Mouse (Mus musculus) adrenal gland, postnatal 10 days (tissue): ENCODE measurements around the gene Stat3. TPM values are rescaled to one million over a fixed set of nuclear protein-coding genes. Genes with fewer than 3 reads are reported as not detected.
A peak's percentile ranks its signal among the peaks of the same experiment; 100 is the strongest.

ENCODE experiments used
- DNase-seq: peaks from one replicate; pipeline ENCODE4 v3.0.0; 2021; ENCODE audit warnings: mixed read lengths
- total RNA-seq, 2 experiments: library from RNA; stranded (reverse); gene quantifications; 2 replicates each; pipeline ENCODE4 v1.2.3; 2021

Gene Stat3
- total RNA-seq, 2 experiments from 2014 or later: 68.2 to 75.6 TPM

DNA sequence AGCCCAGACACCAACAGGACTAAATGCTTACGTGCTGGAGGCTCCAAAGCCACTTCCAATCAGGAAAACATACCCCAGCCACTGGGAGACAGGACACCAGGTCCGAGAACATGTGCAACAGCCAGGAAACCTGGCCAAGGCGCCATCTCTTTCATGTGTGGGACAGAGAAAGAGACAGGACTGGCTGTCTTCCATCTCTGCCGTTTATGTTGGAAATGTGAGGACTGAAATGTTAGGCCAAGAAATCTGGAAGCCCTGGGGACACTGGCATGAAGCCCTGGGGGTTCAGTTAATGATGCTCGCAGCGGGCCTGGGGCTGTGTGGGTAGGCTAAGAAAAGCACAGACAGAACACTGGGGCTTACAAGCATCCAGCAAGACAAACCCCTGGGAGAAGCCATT is 48.9 kb downstream of the Stat3 start:
- DNase-seq: no peak

DNA sequence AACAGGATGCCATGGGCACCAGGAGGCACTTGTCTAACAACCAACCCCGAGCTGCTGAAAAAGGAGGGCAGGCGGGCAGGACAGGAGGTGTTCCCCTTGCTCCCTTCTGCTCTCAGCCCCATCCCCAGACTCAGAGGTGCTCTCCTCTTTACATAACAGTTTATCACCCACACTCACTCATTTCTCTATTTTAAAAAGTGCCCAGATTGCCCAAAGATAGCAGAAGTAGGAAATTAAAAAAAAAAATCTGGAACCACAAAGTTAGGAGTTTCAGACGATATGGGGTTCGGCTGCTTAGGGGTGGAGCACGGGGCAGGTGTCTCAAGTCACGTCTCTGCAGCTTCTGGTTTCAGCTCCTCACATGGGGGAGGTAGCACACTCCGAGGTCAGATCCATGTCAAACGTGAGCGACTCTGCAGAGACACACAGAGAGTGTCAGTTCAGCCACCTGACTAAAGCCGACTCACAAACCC is 51.0 kb downstream of the Stat3 start:
- DNase-seq: no peak

DNA sequence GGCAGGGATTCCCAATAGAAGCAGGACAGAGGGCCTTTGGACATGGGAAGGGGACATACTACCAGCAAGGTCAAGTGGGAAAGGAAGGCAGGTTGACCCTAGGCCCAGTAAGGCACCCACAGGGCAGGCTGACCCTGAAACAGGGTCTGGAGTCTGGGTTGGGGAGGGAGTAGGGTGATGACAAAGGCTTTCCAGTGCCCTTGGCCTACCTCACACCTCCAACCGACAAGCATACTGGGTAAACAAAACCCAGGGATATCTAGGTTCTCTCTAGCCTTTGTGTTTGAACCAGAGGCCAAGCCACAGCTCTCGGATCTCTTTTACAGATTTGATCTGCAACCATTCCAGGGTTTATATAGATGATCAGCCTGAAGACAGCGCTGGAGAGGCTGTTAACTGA is 51.6 kb downstream of the Stat3 start:
- DNase-seq: peak; percentile 44

DNA sequence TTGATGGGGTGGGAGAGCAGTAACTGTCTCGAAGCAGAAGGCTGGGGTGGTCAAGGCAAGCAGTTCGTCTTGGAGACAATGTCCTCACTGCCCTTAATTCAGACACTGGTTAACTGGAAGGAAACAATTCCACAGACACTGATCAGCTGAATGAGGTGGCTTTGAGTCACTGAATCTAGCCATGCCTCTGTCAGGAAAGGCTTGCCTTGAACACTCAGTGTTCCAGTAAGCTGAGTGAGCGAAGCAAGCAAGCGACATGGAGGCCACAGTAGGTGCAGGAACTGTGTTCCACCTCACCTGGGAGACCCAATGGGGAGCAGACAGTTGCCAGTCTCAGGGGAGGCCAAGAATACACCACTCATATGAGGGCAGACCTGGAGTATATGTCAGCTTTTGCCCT is 52.1 kb downstream of the Stat3 start:
- no peak for DNase-seq

DNA sequence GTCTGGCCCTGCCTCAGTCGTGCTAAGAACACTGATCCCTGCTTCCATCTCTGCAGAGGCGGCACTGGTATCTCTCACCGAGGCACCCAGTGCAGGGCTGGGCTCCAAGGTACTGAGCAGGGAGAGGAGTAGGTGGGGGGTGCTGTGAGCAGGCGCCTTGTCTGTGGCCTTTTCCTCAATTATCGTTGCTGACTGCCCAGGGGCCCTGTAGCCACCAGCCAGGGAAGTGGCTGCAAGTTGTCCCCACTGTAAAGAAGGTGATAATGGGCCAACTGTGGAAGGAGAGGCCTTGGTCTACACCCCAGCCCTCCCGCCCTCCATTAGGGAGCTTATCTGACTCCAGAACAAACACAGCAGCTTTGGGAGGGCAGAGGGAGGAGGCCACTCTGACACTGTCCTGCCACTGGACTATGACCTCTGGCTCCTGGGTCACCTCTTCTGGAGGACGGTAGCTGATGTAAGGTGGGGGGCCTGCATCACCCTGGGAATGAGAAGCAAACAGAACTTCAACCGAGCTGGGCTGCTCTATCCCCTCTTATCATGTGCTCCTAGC is 53.1 kb downstream of the Stat3 start:
- no peak for DNase-seq

DNA sequence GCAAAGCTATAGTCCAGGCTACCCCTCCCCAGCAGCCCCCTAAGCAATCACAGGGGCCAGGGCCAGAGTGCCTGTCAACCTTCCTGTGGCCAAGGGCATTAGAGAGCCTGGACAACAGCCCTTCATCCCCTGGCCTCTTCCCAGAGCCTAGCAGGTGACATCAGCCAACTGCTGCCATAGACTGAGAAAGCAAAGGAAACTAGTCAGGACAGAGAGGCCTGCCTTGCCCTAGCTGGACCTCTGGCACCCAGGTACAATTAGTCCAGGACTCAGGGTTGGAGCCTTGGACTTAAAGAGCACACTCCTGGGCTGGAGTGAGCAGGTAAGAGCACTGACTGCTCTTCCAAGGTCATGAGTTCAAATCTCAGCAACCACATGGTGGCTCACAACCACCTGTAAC is 53.9 kb downstream of the Stat3 start:
- no peak for DNase-seq

DNA sequence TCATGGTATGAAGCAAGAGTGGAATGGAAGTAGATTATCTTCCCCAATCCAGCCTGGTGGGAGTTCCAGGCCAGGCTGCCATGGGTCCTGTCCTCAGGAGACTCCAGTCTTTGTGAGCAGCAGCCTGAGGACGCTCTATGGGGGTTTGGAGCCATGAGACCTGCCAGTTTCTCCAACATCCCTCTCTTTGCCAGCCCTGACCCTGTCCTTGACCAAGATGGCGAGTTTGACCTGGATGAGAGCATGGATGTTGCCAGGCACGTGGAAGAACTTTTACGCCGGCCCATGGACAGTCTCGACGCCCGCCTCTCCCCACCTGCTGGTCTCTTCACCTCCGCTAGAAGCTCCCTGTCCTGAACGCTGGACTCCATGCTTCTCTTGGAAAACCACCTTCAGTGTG is 55.7 kb downstream of the Stat3 start:
- DNase-seq: no peak

DNA sequence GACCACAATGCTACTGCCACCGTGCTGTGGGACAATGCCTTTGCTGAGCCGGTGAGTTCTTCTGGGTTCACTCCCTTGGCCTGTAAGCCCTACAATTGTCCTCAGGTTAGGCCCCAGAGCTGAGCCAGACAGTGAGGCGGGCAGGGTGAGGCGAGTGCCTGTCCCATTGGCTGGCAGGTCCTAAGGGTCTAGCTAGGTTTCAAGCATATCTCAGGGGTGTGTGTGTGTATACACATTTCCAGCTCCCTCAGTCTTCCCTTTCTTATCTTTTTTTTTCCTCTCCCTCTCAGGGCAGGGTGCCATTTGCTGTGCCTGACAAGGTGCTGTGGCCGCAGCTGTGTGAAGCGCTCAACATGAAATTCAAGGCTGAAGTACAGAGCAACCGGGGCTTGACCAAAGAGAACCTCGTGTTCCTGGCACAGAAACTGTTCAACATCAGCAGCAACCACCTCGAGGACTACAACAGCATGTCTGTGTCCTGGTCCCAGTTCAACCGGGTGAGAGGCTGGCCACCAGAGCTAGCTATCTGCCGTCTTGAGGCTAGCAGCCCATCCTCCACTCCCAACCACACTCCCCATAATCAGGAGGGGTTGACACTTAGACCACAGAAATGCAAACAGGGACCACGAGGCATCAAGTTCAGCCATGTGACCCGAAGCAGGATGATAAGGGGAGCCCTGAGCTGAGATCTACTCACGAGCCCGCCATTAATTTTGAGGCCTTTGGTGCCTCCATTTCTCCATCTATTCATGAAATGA is 59.8 kb downstream of the Stat3 start:
- no peak for DNase-seq

DNA sequence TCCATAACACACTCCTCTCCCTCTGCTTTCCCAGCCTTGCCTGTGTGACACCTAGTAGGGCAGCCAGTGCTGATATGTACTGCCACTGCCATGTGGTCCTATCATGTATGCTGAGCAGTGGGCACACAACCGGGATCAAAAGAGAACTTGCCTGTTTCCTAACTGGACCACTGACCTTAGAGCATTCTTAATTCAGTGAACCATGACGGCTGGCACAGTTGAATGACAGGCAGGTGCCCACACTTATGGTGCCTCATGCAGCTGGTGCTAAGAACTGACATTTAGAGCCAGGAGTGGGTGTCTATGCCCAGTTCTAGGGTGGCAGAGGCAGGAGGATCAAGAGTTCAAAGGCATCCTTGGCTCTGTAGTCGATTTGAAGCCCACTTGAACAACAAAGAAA is 63.6 kb downstream of the Stat3 start:
- no peak for DNase-seq

DNA sequence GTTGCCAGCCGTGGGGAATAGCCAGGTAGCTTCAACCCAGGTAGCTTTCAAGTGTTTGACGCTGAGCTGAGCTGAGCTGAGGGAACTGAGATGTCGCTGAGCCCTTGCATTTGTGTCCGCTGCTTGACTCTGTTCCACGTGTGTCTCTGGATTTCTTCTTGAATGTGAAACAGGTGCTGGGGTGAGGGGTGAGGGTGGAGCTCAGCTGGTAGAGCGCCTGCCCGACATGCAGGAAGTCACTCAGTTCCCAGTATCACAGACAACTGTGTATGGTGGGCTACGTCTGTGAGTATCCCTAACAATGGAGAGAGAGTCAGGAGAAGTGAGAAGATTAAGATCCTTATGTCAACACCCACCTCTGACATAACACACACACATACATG is 68.4 kb downstream of the Stat3 start:
- no peak for DNase-seq

DNA sequence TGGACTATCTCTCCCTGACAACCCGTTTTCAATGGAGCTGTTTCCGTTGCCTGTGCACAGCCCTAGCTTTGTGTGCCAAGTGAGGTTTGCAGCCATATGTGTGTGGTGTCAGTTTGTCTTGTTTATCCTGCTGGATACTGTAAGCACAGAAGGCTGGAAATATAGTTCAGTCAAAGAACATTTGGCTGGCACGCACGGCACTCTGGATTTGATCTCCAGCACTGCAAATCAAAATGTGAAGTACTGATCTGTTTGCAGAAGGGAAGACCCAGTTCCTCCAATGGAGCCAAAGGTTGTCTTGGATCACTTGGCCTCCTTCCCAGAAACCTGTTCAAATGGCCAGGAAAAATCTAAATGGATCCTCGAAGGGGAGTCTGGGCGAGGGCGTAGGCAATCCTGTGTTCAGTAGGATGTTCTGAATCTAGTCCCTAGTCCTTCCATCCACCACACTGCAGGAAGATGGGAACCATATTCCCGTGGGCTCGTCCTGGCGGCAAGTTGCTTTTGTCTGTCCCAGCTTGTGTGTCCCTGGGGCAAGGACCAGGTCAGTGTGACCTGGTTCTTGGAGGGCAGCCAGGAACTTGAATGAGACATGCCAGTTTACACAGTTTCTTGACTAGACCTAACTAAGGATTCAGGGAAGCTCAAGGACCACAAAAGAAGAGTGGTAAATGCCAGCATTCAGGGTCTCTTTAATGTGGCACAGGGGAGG is 68.9 kb downstream of the Stat3 start:
- peak; percentile 75 for DNase-seq

DNA sequence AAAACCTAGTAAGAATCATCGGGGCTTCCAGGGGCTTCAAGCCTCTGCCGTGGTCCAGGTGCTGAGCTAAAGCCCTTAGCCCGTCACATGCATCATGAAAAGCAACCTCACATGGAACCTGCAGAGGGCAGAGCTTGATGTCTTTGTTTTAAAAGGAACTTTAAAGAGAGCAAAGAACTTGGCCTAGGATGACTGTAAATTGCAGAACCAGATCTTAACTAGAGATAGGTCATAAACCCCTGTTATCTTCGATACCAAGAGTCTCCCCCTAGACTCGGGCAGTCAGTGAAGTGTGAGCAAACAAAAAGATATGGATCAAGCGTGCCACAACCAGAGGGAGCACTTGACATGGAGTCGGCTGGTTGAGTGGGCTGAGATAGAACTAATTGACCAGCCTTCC is 73.7 kb downstream of the Stat3 start:
- no peak for DNase-seq

DNA sequence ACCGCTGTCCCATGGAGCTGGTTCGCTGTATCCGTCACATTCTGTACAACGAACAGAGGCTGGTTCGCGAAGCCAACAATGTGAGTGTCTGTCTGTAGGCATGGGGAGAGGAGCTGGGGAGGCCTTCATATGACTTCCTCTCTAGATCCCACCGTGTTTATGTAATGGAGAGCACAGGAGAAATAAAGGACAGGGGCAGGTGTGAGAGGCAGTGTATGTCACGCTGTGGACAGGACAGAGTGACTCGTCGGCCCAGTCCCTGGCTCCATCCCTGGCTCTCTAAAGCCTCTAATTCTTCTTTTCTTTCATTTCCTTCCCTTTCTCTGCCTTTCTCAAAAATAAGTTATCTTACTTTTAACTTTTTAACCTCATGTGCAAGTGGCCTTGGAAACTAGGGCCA is 76.2 kb downstream of the Stat3 start:
- no peak for DNase-seq

DNA sequence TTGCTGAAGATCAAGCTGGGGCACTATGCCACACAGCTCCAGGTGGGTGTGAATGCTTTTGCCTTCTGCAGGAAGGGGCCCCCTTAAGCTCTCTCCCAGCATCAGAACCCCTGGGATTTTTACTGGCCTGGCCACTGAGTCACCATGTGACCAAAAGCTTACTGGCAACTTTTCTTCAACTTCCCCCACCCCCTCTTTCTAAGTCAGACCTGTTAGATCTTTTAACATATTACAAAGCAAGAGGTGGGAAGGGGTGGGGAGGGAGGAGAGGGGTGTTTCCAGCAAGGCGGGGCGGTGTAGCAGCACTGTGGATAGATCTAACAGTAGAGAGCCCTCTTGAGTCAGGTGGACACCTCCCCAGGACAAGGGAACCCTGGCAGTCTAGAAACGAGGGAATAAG is 77.5 kb downstream of the Stat3 start:
- DNase-seq: no peak

DNA sequence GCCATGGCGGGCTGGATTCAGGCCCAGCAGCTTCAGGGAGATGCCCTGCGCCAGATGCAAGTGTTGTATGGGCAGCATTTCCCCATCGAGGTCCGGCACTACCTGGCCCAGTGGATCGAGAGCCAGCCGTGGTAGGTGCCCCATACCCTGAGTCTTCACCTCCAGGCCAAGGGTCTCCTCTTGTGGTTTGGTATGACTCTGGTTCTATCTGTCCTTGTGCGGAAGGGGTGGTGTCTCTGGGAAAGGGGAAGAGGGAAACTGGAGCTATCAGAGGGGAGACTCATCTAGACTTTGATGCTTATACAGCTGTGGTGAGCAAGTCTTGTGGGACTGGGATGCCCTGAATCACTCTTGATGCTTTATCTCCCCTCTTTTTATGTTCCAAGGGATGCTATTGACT is 78.0 kb downstream of the Stat3 start:
- no peak for DNase-seq

DNA sequence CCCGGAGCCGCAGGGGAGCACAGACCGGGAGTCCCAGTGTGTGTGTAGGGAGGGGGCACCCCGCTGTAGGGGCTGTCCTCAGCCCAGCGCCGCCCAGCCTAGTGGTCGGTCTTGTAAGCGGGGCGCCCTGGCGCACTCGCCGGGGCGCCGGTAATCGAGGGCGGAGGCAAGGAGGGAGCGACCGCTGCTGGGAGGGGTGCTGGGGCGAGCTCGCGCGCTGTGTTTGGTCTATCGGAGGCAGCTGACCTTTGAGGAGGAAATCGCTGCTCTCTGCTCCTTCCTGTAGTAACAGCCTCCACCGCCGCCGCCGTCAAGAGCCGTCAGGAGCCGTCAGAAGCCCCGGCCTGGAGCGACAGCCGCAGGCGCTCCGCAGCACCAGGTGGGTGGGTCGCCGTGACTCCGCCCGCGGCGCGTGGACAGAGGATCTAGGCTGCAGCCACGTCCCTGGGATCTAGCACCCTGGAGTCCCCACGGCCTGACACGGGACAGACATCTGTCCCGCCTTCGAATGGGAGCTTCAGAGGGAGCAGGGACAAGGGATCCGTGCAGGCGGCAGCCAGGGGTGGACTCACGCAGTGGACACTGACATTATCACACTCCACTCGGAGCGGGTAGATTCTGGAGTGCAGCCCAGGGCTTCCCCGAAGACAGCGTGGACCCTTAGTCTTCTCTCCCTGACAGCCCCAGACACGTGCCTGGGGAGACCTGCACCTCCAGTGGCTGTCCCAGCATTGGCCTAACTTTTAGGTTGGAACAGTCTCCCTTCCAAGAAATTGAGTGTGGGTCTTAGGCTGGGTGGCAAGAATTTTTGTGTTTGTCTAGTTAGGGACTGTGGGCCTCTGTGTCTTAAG is 78.9 kb downstream of the Stat3 start:
- DNase-seq: peak; percentile 91

DNA sequence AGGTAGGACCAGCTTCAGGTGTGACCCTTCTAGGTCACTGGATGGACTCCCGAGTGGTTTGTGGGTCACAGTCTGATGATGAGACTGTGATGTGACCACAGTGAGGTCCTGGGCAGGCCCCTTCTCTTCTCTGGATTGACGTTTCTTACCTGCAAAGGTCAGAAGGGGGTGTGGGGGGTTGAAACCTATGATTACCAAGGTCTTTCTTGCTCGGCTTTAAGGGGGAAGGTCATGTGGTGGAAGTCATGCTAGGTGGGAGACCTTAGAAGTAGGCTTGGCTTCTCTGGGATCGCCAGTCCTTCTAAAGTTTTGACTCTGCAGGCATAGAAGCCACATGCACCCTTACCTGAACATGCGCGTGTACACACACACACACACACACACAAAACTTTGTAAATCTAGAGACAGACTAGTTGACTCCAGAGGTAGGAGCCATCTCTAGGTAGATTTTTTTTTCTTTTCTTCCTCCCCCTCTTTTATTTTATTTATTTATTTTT is 79.7 kb downstream of the Stat3 start:
- no peak for DNase-seq

DNA sequence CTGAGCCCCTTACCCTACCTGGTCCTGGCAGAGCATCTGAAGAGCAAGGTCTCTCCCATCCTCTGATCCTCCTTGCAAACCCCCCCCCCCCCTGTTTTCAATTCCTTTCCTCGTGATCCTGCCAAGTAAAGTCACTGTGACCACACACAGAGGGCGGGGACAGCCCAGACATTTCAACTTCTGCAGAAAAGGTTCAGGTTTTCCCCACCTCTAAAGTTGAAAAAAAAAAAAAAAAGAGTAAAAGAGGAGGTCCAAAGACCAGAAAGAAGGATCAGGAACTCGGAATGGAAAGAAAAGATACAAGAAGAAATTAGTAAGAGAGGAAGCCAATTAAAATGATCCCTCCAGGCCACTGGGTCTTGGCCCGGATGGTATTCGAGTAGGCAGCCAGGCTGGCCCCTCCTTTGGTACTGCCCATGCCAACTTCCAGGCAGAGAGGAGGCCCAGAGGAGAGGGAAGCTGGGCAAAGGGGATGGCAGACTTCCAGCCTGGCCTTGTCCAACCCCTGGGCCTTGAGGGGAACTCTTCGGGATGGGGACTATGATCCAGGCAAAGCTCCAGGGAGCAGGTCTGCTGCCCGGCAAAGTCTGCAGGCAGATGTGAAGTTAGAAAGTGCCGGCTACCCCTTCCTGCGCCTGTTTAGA is 80.3 kb downstream of the Stat3 start, which contains the start of gene Stat5a:
Gene Stat5a, plus strand, starts transcription at position 417 of the 644 bp plus-strand sequence.
- peak; percentile 94 for DNase-seq

DNA sequence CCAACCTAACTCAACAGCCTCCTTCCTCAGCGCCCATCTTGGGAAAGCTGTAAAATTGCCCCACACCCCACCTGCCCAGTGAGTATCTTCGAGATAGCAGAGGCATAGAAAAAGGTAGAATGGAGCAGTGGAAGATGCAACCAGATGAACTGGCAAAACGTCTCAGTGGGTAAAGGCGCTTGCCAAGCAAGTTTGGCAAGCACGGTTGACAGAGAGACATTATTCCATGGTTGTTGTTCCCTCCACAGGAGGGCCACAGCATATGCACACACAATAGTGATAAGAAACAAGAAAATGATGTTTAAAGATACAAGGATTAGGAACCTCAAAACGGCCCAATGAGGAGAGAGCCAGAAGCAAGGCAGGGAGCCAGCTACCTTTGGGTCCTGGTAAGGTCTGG is 81.4 kb downstream of the Stat3 start:
- no peak for DNase-seq

DNA sequence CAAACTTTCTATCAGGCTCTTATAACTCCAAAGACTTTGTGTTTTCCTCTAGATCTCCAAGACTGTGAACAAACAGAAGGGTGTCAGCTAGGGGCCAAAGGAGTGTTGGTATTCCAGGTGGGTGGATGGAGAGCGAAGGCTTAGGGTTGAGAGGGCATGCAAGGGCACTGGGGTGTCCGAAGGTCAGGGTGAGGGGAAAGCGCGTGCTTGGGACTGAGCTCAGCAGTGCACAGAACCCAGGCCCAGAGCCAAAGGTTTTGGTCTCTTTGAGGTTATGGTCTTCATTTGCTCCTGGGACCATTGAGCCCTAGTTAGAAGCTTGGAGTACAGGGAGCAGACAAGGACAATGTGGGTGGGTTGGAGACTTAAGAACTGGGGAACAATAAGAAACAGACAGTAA is 84.2 kb downstream of the Stat3 start:
- DNase-seq: no peak

DNA sequence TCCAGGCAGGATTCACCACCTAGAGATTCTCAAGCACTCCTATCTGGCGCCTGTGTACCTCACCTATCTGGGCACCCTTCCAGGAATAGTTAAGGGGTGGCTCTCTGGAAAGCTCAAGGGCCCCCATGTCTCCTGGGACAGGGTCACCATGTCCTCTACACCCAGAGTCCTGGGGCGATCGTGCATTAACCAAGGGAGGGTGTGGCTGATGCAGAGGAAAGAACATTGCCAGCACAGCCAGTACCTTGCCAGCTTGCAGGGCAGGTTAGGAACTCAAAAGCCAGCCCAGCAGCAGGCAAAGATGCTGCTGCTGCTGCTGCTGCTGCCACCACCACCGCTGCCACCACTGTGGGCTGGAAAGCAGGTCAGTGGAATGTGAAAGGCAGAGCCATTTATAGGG is 85.1 kb downstream of the Stat3 start:
- DNase-seq: no peak

DNA sequence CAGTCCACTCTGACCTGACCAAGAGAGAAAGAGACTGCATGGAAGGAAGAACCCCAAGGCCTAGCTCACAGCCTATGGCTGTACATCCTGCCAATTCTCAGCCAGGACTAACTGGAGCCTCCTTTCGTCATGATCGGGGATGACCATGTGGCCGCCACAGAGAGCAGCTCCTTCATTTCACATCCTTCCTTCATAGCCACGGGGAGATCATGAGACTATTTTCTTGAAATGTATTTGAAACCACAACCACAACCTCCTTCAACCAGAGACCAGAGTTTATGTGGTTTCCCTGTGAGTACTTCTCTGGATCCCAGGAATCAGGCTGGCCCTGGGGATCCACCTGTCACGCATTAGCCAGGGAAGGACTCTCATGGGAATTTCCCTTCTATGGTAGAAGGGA is 86.3 kb downstream of the Stat3 start:
- no peak for DNase-seq
